ENCODE assay signal across 23 mouse cellular contexts in the genomic region with DNA sequence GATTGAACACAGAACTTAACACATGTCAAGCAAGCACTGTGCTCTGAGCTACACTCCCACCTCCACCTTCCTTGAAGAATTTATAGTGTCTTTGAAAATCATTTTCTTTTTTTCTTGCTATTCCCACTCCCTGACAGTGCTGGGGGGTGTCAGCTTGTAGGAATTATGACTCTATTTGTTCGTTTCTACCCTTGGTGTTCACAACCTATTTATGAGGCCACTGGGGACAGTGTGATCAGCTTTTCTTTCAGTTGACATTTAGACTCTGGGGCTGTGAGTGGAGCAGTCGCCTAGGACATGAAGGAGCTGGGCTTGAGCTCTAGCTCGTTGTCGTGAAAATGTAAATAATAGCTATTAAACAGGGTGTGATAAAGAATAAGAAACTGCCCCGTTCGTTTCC.
DNase-seq lines count a peak whose midpoint lies in the region; ATAC-seq and TF ChIP-seq lines count a peak whose summit lies in the region.
"Had no signal": no experiment of that assay in that cellular context is flagged by ENCODE, and none has a peak within 500 bp of the region (broad histone marks: within the 10 kb centered on the region; RNA-seq: fewer than 3 reads in every experiment).

No protein-coding gene starts in this region.

- H3K36me3 ChIP-seq in embryonic facial prominence, embryonic 12.5 days: no peaks in the 10 kb centered on the region
- H3K36me3 ChIP-seq in embryonic facial prominence, embryonic 10.5 days (replicated peaks): no peaks in the 10 kb centered on the region
- H3K36me3 ChIP-seq in kidney, embryonic 16.5 days (ENCODE audit: insufficient read depth, low read length): no peaks in the 10 kb centered on the region
- no peaks in the 10 kb centered on the region for H3K36me3 ChIP-seq in limb, embryonic 14.5 days (ENCODE audit: control insufficient read depth, insufficient read depth, low read length)
- H3K36me3 ChIP-seq: forebrain, embryonic 10.5 days; heart, embryonic 10.5 days; midbrain, embryonic 15.5 days; stomach, embryonic 15.5 days had no signal

- no peak for TF ChIP-seq POLR2A in limb, embryonic 14.5 days (IDR thresholded peaks at IDR 0.05; ENCODE audit: borderline replicate concordance, extremely low read depth, insufficient read depth, insufficient read length)

- no peak overlapping the region for H3K4me2 ChIP-seq in embryonic facial prominence, embryonic 12.5 days (replicated peaks)
- no peak overlapping the region for H3K4me2 ChIP-seq in kidney, embryonic 16.5 days (replicated peaks; ENCODE audit: low read depth, low read length)
- no peak overlapping the region for H3K4me2 ChIP-seq in limb, embryonic 14.5 days (replicated peaks; ENCODE audit: low read depth, low read length, severe bottlenecking)
- H3K4me2 ChIP-seq: midbrain, embryonic 15.5 days; stomach, embryonic 15.5 days had no signal

- no peaks in the 10 kb centered on the region for H3K4me1 ChIP-seq in embryonic facial prominence, embryonic 12.5 days
- peaks cover 6% of the 10 kb centered on the region; the same call in 1 of the 2 replicates for H3K4me1 ChIP-seq in embryonic facial prominence, embryonic 10.5 days
- peaks cover 4% of the 10 kb centered on the region; the same call in 1 of the 2 replicates for H3K4me1 ChIP-seq in kidney, embryonic 16.5 days (ENCODE audit: insufficient read depth, low read length)
- H3K4me1 ChIP-seq in limb, embryonic 14.5 days (ENCODE audit: control insufficient read depth, insufficient read depth, low read length): peaks cover 18% of the 10 kb centered on the region
- H3K4me1 ChIP-seq: heart, embryonic 10.5 days; midbrain, embryonic 15.5 days; stomach, embryonic 15.5 days had no signal

- no peak overlapping the region for H3K9ac ChIP-seq in embryonic facial prominence, embryonic 12.5 days
- no peak overlapping the region for H3K9ac ChIP-seq in kidney, embryonic 16.5 days (replicated peaks; ENCODE audit: low read length)
- no peak overlapping the region for H3K9ac ChIP-seq in limb, embryonic 14.5 days (ENCODE audit: low read depth, low read length, severe bottlenecking)
- H3K9ac ChIP-seq: forebrain, postnatal 0 days; midbrain, embryonic 15.5 days; stomach, embryonic 15.5 days had no signal

- no peak overlapping the region for H3K4me3 ChIP-seq in embryonic facial prominence, embryonic 12.5 days
- no peak overlapping the region for H3K4me3 ChIP-seq in embryonic facial prominence, embryonic 10.5 days
- no peak overlapping the region for H3K4me3 ChIP-seq in kidney, embryonic 16.5 days (ENCODE audit: low read length)
- no peak overlapping the region for H3K4me3 ChIP-seq in limb, embryonic 14.5 days (replicated peaks; ENCODE audit: low read length)
- H3K4me3 ChIP-seq: forebrain, embryonic 10.5 days; heart, embryonic 10.5 days; layer of hippocampus, adult 2 months; midbrain, embryonic 15.5 days; stomach, embryonic 15.5 days had no signal

- no peak for DNase-seq in embryonic facial prominence, embryonic 10.5 days (ENCODE audit: low spot score)
- DNase-seq in kidney, adult 18-20 months: no peak
- no peak for DNase-seq in limb, embryonic 14.5 days (ENCODE audit: low spot score)
- peak; percentile 66 for DNase-seq in skeletal muscle tissue, adult 2 months (ENCODE audit: low read depth, low spot score)
- no peak for DNase-seq in testis, postnatal 14 days (ENCODE audit: low spot score)
- DNase-seq: adrenal gland, postnatal 10 days; cerebellum, adult 18-20 months; cerebellum, postnatal 25 days; forebrain, postnatal 0 days; heart, postnatal 4 days; kidney, adult 8-10 months; kidney, postnatal 25 days; lung, postnatal 4 days; right cerebral cortex, postnatal 25 days; thymus, adult 18-20 months; thymus, postnatal 4 days had no signal

- WGBS in embryonic facial prominence, embryonic 12.5 days: 73% methylated on average over 6 of the region's 6 CpGs
- 83% methylated on average over 6 of the region's 6 CpGs for WGBS in embryonic facial prominence, embryonic 10.5 days
- WGBS in kidney, embryonic 16.5 days: 33% methylated on average over 6 of the region's 6 CpGs
- WGBS in limb, embryonic 14.5 days: 32% methylated on average over 6 of the region's 6 CpGs

- H3K27me3 ChIP-seq in embryonic facial prominence, embryonic 12.5 days: no peaks in the 10 kb centered on the region
- H3K27me3 ChIP-seq in embryonic facial prominence, embryonic 10.5 days (replicated peaks; ENCODE audit: low read depth, poor library complexity, severe bottlenecking): no peaks in the 10 kb centered on the region
- H3K27me3 ChIP-seq in kidney, embryonic 16.5 days (ENCODE audit: insufficient read depth, low read length): no peaks in the 10 kb centered on the region
- H3K27me3 ChIP-seq in limb, embryonic 14.5 days (ENCODE audit: control insufficient read depth, insufficient read depth, low read length): no peaks in the 10 kb centered on the region
- H3K27me3 ChIP-seq: midbrain, embryonic 15.5 days; stomach, embryonic 15.5 days had no signal

- ATAC-seq in embryonic facial prominence, embryonic 12.5 days (ENCODE audit: insufficient number of reproducible peaks, insufficient read depth, low FRiP score, low TSS enrichment): no peak
- 0 out of 2 replicates have a peak, but pooled peaks have one; percentile 42 for ATAC-seq in kidney, embryonic 16.5 days (ENCODE audit: low FRiP score, low TSS enrichment)
- 0 out of 2 replicates have a peak, but pooled peaks have one; percentile 11 for ATAC-seq in limb, embryonic 14.5 days (ENCODE audit: low FRiP score, low read depth)
- ATAC-seq: forebrain, postnatal 0 days had no signal

- no peaks in the 10 kb centered on the region for H3K9me3 ChIP-seq in embryonic facial prominence, embryonic 12.5 days
- H3K9me3 ChIP-seq in embryonic facial prominence, embryonic 10.5 days: no peaks in the 10 kb centered on the region
- no peaks in the 10 kb centered on the region for H3K9me3 ChIP-seq in kidney, embryonic 16.5 days (ENCODE audit: low read length)
- H3K9me3 ChIP-seq in limb, embryonic 14.5 days (ENCODE audit: control insufficient read depth, low read length): no peaks in the 10 kb centered on the region
- H3K9me3 ChIP-seq: forebrain, embryonic 10.5 days; heart, embryonic 10.5 days; midbrain, embryonic 15.5 days; stomach, embryonic 15.5 days had no signal

- H3K27ac ChIP-seq in embryonic facial prominence, embryonic 12.5 days: 0 out of 2 replicates have a peak overlapping the region, but pooled peaks have one; percentile 57
- no peak overlapping the region for H3K27ac ChIP-seq in embryonic facial prominence, embryonic 10.5 days (replicated peaks)
- no peak overlapping the region for H3K27ac ChIP-seq in kidney, embryonic 16.5 days (ENCODE audit: low read length)
- peak overlapping the region; percentile 63 for H3K27ac ChIP-seq in limb, embryonic 14.5 days (replicated peaks; ENCODE audit: low read depth, low read length)
- H3K27ac ChIP-seq: forebrain, embryonic 10.5 days; heart, embryonic 10.5 days; layer of hippocampus, adult 2 months; midbrain, embryonic 15.5 days; stomach, embryonic 15.5 days had no signal

Comparison
In these comparisons a context has a peak if more than half of its experiments do, and no peak if none do; other contexts are left out.
1. H3K27ac ChIP-seq: peak in embryonic facial prominence, embryonic 12.5 days (single experiment) and limb, embryonic 14.5 days (single experiment); none in embryonic facial prominence, embryonic 10.5 days (single experiment) and kidney, embryonic 16.5 days (single experiment).